Mouse (Mus musculus): ENCODE results near the gene Exoc6b. TPM values are rescaled to one million over a fixed set of nuclear protein-coding genes. Genes with fewer than 3 reads are reported as not detected.

Exoc6b gene
- total and polyA plus RNA-seq, 2 experiments from 2014 or later = 36.2 to 38.1 TPM

- no peaks in the 10 kb centered on the region for H3K9me3 ChIP-seq (ENCODE audit: low read length)
- whole genome bisulfite sequencing = 42% methylated on average over 2 of the region's 2 CpGs
- no peak overlapping the region for H3K9ac ChIP-seq (replicated peaks; ENCODE audit: low read length)
- no peaks in the 10 kb centered on the region for H3K4me1 ChIP-seq (ENCODE audit: insufficient read depth, low read length)
- ATAC-seq = no peak
- no peak overlapping the region for H3K4me3 ChIP-seq (ENCODE audit: low read length)
- no peak overlapping the region for H3K4me2 ChIP-seq (ENCODE audit: low read depth, low read length)
- no peak overlapping the region for H3K27ac ChIP-seq
- no peaks in the 10 kb centered on the region for H3K27me3 ChIP-seq (ENCODE audit: insufficient read depth, low read length)
- H3K36me3 ChIP-seq (ENCODE audit: insufficient read depth, low read length) = no peaks in the 10 kb centered on the region
- DNase-seq (ENCODE audit: low spot score) = peak; percentile 14
- peak; percentile 56 for TF ChIP-seq CTCF (IDR thresholded peaks at IDR 0.05; ENCODE audit: low read depth)
These were observed 153.0 kb downstream of the Exoc6b start for GRCm38 (mm10) chr6:84916291-84916690.

DNA sequence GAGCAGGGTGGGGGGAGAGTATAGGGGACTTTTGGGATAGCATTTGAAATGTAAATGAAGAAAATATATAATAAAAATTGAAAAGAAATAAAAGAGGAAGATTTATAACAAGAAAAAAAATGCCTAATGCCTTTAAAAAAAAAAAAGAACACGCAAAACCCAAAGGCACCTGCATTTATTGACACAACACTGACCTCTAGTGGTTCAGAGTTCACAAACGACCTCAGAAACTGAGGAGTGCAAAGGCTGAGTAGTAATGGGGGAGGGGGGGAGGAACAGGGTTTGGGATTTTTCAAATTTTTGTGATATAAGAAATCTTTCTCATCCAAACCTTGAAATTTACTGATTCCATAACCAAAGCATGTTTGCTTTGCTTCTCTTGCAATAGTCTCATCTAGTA, 156.9 kb downstream of the Exoc6b start:
- Histone ChIP-seq H3K4me2 (ENCODE audit: low read depth, low read length) (no peak overlapping the region), H3K27ac (no peak overlapping the region), H3K9ac (replicated peaks; ENCODE audit: low read length) (no peak overlapping the region), H3K27me3 (ENCODE audit: insufficient read depth, low read length) (no peaks in the 10 kb centered on the region), H3K36me3 (ENCODE audit: insufficient read depth, low read length) (no peaks in the 10 kb centered on the region), H3K9me3 (ENCODE audit: low read length) (no peaks in the 10 kb centered on the region), H3K4me1 (ENCODE audit: insufficient read depth, low read length) (no peaks in the 10 kb centered on the region), H3K4me3 (ENCODE audit: low read length) (no peak overlapping the region)
- no peak for ATAC-seq
- 5% methylated on average over 2 of the region's 2 CpGs for WGBS
- TF ChIP-seq CTCF (IDR thresholded peaks at IDR 0.05; ENCODE audit: low read depth) = peak; percentile 71
- DNase-seq (ENCODE audit: low spot score) = peak; percentile 86

DNA sequence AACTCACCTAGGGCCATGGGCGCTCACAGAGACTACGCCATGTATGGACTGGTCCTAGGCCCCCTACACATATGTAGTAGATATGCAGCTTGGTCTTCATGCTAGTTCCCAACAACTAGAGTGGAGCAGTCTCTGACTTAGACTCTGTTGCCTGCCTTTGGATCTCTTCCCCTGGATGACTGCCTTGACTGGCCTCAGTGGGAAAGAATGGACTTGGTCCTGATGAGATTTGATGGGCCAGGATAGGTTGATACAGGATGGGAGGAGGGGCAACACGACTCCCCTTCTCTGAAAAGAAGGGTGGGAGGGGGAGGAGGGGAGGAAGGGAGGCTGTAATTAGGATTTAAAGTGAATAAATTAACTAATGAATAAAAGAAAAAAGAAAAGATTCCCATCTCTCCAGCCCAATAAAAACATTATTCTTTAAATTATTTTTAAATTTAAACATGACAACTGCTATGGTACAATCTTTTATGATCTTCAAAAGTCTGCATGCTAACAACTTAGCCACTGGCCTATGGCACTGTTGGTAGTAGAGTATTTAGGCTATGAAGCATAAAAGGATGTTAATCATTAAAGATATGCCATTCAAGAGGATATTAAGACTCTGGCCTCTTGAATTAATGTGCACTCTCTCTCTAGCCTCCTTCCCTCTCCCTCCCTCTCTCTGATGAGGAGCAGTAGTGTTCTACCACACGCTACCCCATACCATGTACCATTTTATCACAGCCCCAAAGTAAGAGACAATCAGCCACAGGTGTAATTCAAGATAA, 170.1 kb downstream of the Exoc6b start:
- no peak for TF ChIP-seq CTCF (IDR thresholded peaks at IDR 0.05; ENCODE audit: low read depth)
- Histone ChIP-seq H3K9me3 (ENCODE audit: low read length) (no peaks in the 10 kb centered on the region), H3K4me2 (ENCODE audit: low read depth, low read length) (no peak overlapping the region), H3K36me3 (ENCODE audit: insufficient read depth, low read length) (no peaks in the 10 kb centered on the region), H3K27me3 (ENCODE audit: insufficient read depth, low read length) (no peaks in the 10 kb centered on the region), H3K4me3 (ENCODE audit: low read length) (no peak overlapping the region), H3K4me1 (ENCODE audit: insufficient read depth, low read length) (no peaks in the 10 kb centered on the region), H3K9ac (replicated peaks; ENCODE audit: low read length) (no peak overlapping the region), H3K27ac (no peak overlapping the region)
- whole genome bisulfite sequencing = 80% methylated on average over 4 of the region's 4 CpGs
- DNase-seq (ENCODE audit: low spot score) = no peak
- ATAC-seq = no peak

GRCm38 (mm10) chr6:84893773-84894095, 175.6 kb downstream of the Exoc6b start:
- Histone ChIP-seq H3K9me3 (ENCODE audit: low read length) (no peaks in the 10 kb centered on the region), H3K4me3 (ENCODE audit: low read length) (no peak overlapping the region), H3K27me3 (ENCODE audit: insufficient read depth, low read length) (no peaks in the 10 kb centered on the region), H3K4me1 (ENCODE audit: insufficient read depth, low read length) (no peaks in the 10 kb centered on the region), H3K4me2 (ENCODE audit: low read depth, low read length) (no peak overlapping the region), H3K27ac (no peak overlapping the region), H3K36me3 (ENCODE audit: insufficient read depth, low read length) (no peaks in the 10 kb centered on the region), H3K9ac (replicated peaks; ENCODE audit: low read length) (no peak overlapping the region)
- DNase-seq (ENCODE audit: low spot score) (no peak), ATAC-seq (no peak)
- no peak for TF ChIP-seq CTCF (IDR thresholded peaks at IDR 0.05; ENCODE audit: low read depth)

DNA sequence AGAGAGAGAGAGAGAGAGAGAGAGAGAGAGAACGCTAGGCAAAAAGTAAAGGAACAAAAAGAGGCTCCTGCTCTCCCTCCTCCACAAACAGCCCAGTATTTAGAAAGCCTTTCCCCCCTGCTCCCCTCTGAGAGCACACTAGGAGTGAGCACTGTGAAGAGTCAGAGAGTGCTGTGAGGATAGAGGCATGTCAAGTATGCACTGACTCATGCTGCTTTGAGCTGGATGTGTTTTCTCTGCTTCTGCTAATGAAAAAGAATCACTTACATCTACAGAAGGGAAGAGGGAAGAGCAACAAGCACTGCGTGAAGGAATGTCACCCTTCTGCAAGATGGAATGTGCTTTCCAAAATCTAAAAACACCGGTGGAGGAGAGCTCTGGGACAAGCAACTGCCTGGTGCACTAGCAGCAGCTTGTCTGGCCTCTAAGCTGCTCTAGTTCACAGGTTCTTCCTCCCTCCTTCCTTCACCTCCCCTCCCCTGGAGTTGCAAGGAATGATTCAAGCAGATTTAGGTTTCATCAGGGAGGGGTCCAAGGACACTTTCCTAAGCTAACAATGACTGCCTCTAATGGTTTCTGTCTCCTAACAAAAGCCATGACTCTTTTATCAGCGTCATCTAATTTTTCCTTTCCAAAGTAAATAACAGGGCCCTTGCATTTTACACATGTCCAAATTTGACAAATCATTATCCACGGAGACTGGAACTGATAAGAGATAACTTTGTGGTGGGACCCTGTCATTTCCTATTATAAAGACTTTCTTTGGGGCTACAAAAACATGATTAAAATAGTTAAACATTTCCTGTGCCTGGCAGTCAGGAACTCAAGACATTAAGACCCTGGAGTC, 176.2 kb downstream of the Exoc6b start:
- no peak for ATAC-seq
- no peak for TF ChIP-seq CTCF (IDR thresholded peaks at IDR 0.05; ENCODE audit: low read depth)
- H3K4me2 ChIP-seq (ENCODE audit: low read depth, low read length) = no peak overlapping the region
- H3K9ac ChIP-seq (replicated peaks; ENCODE audit: low read length) = no peak overlapping the region
- DNase-seq (ENCODE audit: low spot score) = peak; percentile 8
- WGBS = 19% methylated on average over 5 of the region's 5 CpGs
- no peak overlapping the region for H3K27ac ChIP-seq
- no peaks in the 10 kb centered on the region for H3K9me3 ChIP-seq (ENCODE audit: low read length)
- H3K36me3 ChIP-seq (ENCODE audit: insufficient read depth, low read length) = no peaks in the 10 kb centered on the region
- no peaks in the 10 kb centered on the region for H3K27me3 ChIP-seq (ENCODE audit: insufficient read depth, low read length)
- H3K4me1 ChIP-seq (ENCODE audit: insufficient read depth, low read length) = no peaks in the 10 kb centered on the region
- H3K4me3 ChIP-seq (ENCODE audit: low read length) = no peak overlapping the region

- no peaks in the 10 kb centered on the region for H3K4me1 ChIP-seq (ENCODE audit: insufficient read depth, low read length)
- no peak for TF ChIP-seq CTCF (IDR thresholded peaks at IDR 0.05; ENCODE audit: low read depth)
- no peak for ATAC-seq
- DNase-seq (ENCODE audit: low spot score) = no peak
- no peaks in the 10 kb centered on the region for H3K36me3 ChIP-seq (ENCODE audit: insufficient read depth, low read length)
- WGBS = 89% methylated on average over 3 of the region's 3 CpGs
- H3K27me3 ChIP-seq (ENCODE audit: insufficient read depth, low read length) = no peaks in the 10 kb centered on the region
- no peak overlapping the region for H3K4me2 ChIP-seq (ENCODE audit: low read depth, low read length)
- H3K9ac ChIP-seq (replicated peaks; ENCODE audit: low read length) = no peak overlapping the region
- no peaks in the 10 kb centered on the region for H3K9me3 ChIP-seq (ENCODE audit: low read length)
- H3K4me3 ChIP-seq (ENCODE audit: low read length) = no peak overlapping the region
- no peak overlapping the region for H3K27ac ChIP-seq
These were observed 182.8 kb downstream of the Exoc6b start for GRCm38 (mm10) chr6:84886551-84886950.

- no peaks in the 10 kb centered on the region for H3K9me3 ChIP-seq (ENCODE audit: low read length)
- H3K36me3 ChIP-seq (ENCODE audit: insufficient read depth, low read length) = no peaks in the 10 kb centered on the region
- ATAC-seq (no peak), DNase-seq (ENCODE audit: low spot score) (no peak)
- H3K27ac ChIP-seq = no peak overlapping the region
- 84% methylated on average over 1 of the region's 1 CpGs for WGBS
- no peak overlapping the region for H3K4me2 ChIP-seq (ENCODE audit: low read depth, low read length)
- H3K9ac ChIP-seq (replicated peaks; ENCODE audit: low read length) = no peak overlapping the region
- H3K4me3 ChIP-seq (ENCODE audit: low read length) = no peak overlapping the region
- no peaks in the 10 kb centered on the region for H3K4me1 ChIP-seq (ENCODE audit: insufficient read depth, low read length)
- no peak for TF ChIP-seq CTCF (IDR thresholded peaks at IDR 0.05; ENCODE audit: low read depth)
- no peaks in the 10 kb centered on the region for H3K27me3 ChIP-seq (ENCODE audit: insufficient read depth, low read length)
These were observed 184.2 kb downstream of the Exoc6b start for GRCm38 (mm10) chr6:84885080-84885479.

Data from hindbrain, postnatal 0 days (tissue).